Comparison of ENCODE assay signal across 22 mouse cellular contexts in the genomic region with DNA sequence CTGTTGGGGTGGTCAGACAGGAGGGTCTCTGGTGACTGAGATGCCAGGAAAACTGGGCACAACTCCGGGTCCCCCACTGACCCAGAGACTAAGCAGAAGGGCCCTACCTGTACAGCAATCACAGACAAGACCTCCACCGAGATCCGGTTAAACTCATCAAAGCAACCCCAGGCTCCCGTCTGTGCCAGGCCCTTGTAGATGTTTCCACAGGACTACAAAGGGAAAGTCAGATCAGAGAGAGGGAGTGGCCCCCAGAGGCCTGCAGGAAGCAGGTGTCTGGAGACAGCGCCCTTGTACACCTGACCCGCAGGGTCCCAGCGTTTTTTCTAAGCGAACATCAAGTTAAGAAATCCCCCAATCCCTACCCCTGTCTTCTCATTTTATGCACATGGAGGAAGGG. TPM values are rescaled to one million over a fixed set of nuclear protein-coding genes. Genes with fewer than 3 reads are reported as not detected.
DNase-seq lines count a peak whose midpoint lies in the region; ATAC-seq lines count a peak whose summit lies in the region.
"Had no signal": no experiment of that assay in that cellular context is flagged by ENCODE, and none has a peak within 500 bp of the region (broad histone marks: within the 10 kb centered on the region; RNA-seq: fewer than 3 reads in every experiment).

No protein-coding gene starts in this region.

- DNase-seq in CD4-positive helper T cell, adult 2 months (ENCODE audit: low read depth, low spot score) = peak; percentile 48
- DNase-seq in limb, embryonic 10.5 days (ENCODE audit: low spot score) = no peak
- DNase-seq in thymus, postnatal 10 days (ENCODE audit: low spot score in 2 of 2) = peak; percentile 49 to 54
- peak; percentile 57 for DNase-seq in thymus, postnatal 4 days
- DNase-seq in heart, postnatal 4 days = no peak
- DNase-seq: adrenal gland, postnatal 14 days; cerebellum, adult 2 months; cerebellum, postnatal 10 days; embryo, embryonic 11 days; gastrocnemius, adult 2 months; gastrocnemius, postnatal 25 days; heart, adult 11 months; heart, postnatal 36 days had no signal

- H3K27me3 ChIP-seq in limb, embryonic 10.5 days (ENCODE audit: low read depth, poor library complexity, severe bottlenecking) = no peaks in the 10 kb centered on the region
- H3K27me3 ChIP-seq: embryonic facial prominence, embryonic 15.5 days; hindbrain, embryonic 12.5 days had no signal

- 80% methylated on average over 8 of the region's 8 CpGs for whole genome bisulfite sequencing in limb, embryonic 10.5 days

- peaks cover 31% of the 10 kb centered on the region for H3K4me1 ChIP-seq in limb, embryonic 10.5 days
- H3K4me1 ChIP-seq: hindbrain, embryonic 12.5 days had no signal

- no peak for ATAC-seq in cerebellum, adult (ENCODE audit: insufficient number of reproducible peaks, low FRiP score, low TSS enrichment)
- ATAC-seq: activated CD4-positive, CD25-positive, alpha-beta regulatory T cell, adult 4 months; forebrain, embryonic 14.5 days; hindbrain, embryonic 16.5 days had no signal

- H3K27ac ChIP-seq in limb, embryonic 10.5 days = 0 out of 2 replicates have a peak overlapping the region, but pooled peaks have one; percentile 2
- H3K27ac ChIP-seq: embryonic facial prominence, embryonic 15.5 days; forebrain, embryonic 10.5 days; gastrocnemius, adult 2 months; heart, embryonic 13.5 days; hindbrain, embryonic 12.5 days had no signal

- H3K9me3 ChIP-seq in limb, embryonic 10.5 days (replicated peaks) = 0 out of 2 replicates have a peak, but pooled peaks cover 1% of the 10 kb centered on the region

- H3K36me3 ChIP-seq in limb, embryonic 10.5 days = no peaks in the 10 kb centered on the region
- H3K36me3 ChIP-seq: embryonic facial prominence, embryonic 15.5 days; forebrain, embryonic 10.5 days; heart, embryonic 13.5 days; hindbrain, embryonic 12.5 days had no signal

- H3K4me3 ChIP-seq in limb, embryonic 10.5 days = no peak overlapping the region
- H3K4me3 ChIP-seq: embryonic facial prominence, embryonic 15.5 days; erythroblast, embryonic 14.5 days; forebrain, embryonic 10.5 days; gastrocnemius, adult 2 months; heart, embryonic 13.5 days; hindbrain, embryonic 12.5 days had no signal

RNA-seq across cellular contexts. Expression of a gene that starts 44.5 kb away (rescaled TPM):
- 0.23 and 0.24 TPM in 2 replicates for polyA plus RNA-seq in limb, embryonic 10.5 days (2016; fragmentation: Nextera tagmentation; extraction: Ambion mirVana)
- under 1 TPM; 0.05 TPM for total RNA-seq in heart, postnatal 4 days (2021)
- polyA plus RNA-seq: erythroblast, embryonic 14.5 days had no signal

Comparison
In these comparisons a context has a peak if more than half of its experiments do, and no peak if none do; other contexts are left out.
1. DNase-seq: peak in CD4-positive helper T cell, adult 2 months (single experiment), thymus, postnatal 10 days (2 of 2) and thymus, postnatal 4 days (single experiment); none in limb, embryonic 10.5 days (single experiment) and heart, postnatal 4 days (single experiment).